Mouse (Mus musculus): ENCODE results near the gene Sh2d7. TPM values are rescaled to one million over a fixed set of nuclear protein-coding genes. Genes with fewer than 3 reads are reported as not detected.

Sh2d7 gene
- not detected in 2 replicates for polyA plus RNA-seq (2015; fragmentation: Nextera tagmentation; extraction: Ambion mirVana)

GRCm38 (mm10) chr9:54538684-54539083 is at the start of gene Sh2d7:
Sh2d7 (plus strand) TSS chr9:54538984.

DNA sequence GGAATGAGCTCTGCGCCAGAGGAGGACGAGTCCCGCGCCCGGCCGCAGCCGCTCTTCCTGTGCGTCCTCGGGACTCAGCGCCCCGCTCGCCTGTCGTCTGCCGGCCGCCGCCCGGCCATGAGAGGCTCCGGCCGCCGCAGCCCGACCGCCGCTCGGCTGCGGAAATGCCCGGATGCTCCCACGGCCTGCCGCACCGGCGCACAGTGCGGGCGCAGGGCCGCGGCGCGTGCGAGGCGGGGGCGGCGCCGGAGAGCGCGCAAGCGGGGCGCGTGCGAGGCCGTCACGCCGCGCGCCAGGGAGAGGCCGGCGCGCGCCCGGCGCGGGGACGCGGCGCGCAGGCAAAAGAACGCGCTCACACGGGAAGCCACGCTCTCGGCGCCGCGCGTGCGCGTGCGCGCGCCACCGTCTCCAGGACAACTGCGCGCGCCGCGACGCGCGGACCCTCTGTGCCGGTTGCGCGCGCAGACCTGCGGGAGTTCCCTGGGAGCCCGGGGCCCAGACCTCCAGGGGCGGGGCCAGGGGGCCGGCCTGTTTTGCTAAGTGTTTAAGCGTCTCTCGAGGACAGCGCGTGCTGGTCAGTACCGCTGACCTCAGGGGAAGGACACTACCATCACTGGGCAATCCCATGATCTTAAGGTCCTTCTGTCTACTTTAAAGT is 37.2 kb upstream of the Sh2d7 start, which contains the start of gene Dmxl2:
TSS of gene Dmxl2 (minus strand) at position 174 of the 658 bp plus-strand sequence.

GRCm38 (mm10) chr9:54559771-54560471 is 21.1 kb downstream of the Sh2d7 start, which contains the start of gene Cib2:
Cib2 (minus strand) TSS chr9:54560218.

DNA sequence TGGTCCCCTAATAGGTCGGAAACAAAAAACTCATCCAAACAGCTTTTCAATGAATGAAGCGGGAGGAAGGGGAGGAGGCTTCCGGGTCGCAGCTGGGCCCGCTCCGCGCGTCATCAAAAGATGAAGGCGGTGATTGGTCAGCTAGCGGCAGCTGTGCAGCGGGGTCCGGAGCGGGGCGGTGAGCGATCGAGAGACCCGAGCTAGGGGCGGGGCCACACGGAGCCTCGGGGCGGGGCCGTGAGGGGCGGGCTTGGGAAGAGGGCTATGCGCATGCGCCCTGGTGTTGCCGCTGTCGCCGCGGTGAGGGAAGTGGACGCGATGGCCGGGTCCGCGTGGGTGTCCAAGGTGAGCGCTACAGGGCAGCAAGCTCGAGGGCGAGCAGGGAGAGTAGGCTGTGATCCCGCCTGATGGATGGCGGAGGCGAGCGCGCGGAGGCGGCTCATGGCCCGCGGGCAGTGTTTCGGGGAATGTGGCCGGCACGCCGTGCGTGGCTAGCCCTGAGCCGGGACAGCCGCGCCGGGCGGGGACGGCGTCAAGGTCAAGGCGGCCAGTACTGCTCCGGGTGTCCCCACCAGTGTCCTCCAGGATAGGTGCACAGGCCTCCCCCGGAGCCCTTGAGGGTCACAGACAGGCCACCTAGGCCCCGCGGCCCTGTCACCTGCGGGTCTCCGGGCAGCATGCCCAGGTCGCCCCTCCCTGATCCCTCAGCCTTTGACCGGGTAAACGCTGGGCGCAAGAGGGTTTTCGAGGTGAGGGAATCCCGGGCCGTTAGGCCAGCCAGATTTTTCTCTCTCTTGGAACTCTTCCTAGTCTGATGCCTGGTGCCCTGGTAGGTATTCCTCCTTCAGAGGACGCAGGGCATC is 47.6 kb downstream of the Sh2d7 start, which contains the start of gene Idh3a:
TSS of gene Idh3a (plus strand) at position 136 of the 863 bp plus-strand sequence.

Other genes starting within 250 kb of the Sh2d7 start
- gene Dmxl2, start 37.4 kb upstream of the Sh2d7 start, polyA plus RNA-seq (2015; fragmentation: Nextera tagmentation; extraction: Ambion mirVana) = 8.7 and 8.9 TPM in 2 replicates
- 10.5 and 18.6 TPM in 2 replicates for gene Cib2, start 21.2 kb downstream of the Sh2d7 start, polyA plus RNA-seq (2015; fragmentation: Nextera tagmentation; extraction: Ambion mirVana)
- gene Idh3a, start 47.4 kb downstream of the Sh2d7 start, polyA plus RNA-seq (2015; fragmentation: Nextera tagmentation; extraction: Ambion mirVana) = 59.0 and 113 TPM in 2 replicates
- gene Acsbg1, start 122.9 kb downstream of the Sh2d7 start, polyA plus RNA-seq (2015; fragmentation: Nextera tagmentation; extraction: Ambion mirVana) = 116 and 335 TPM in 2 replicates
- gene Dnaja4, start 159.9 kb downstream of the Sh2d7 start, polyA plus RNA-seq (2015; fragmentation: Nextera tagmentation; extraction: Ambion mirVana) = 7.2 and 13.1 TPM in 2 replicates
- gene Wdr61, start 195.5 kb downstream of the Sh2d7 start, polyA plus RNA-seq (2015; fragmentation: Nextera tagmentation; extraction: Ambion mirVana) = 163 and 166 TPM in 2 replicates
- 6.6 and 8.8 TPM in 2 replicates for gene Crabp1, start 225.8 kb downstream of the Sh2d7 start, polyA plus RNA-seq (2015; fragmentation: Nextera tagmentation; extraction: Ambion mirVana)